Mouse (Mus musculus) neural tube, embryonic 14.5 days (tissue): ENCODE data around the gene Npr2. TPM values are rescaled to one million over a fixed set of nuclear protein-coding genes. Genes with fewer than 3 reads are reported as not detected.

Experiments
- ATAC-seq: fragments of 200-750 bp; cut with Nextera tagmentation; 2 replicates; pipeline ENCODE4 v1.8.0; 2017; ENCODE audit warnings: low read depth, mild to moderate bottlenecking, moderate TSS enrichment, moderate library complexity
- H3K27ac ChIP-seq: fragments of 300-500 bp; sonication (generic); 2 replicates; pipeline ENCODE4 v1.5.1; 2014; ENCODE audit warnings: low read depth, mild to moderate bottlenecking, control low read depth, low read length, moderate library complexity, mixed read lengths
- H3K27me3 ChIP-seq: fragments of 300-500 bp; sonication (generic); 2 replicates; pipeline ENCODE4 v1.6.1; 2014; ENCODE audit warnings: low read length; ENCODE audit not compliant: control insufficient read depth, insufficient read depth
- H3K36me3 ChIP-seq: fragments of 300-500 bp; sonication (generic); 2 replicates; pipeline ENCODE4 v1.6.1; 2014; ENCODE audit warnings: low read length, mixed read lengths; ENCODE audit not compliant: control insufficient read depth, insufficient read depth
- H3K4me1 ChIP-seq: fragments of 300-500 bp; sonication (generic); 2 replicates; pipeline ENCODE4 v1.6.1; 2014; ENCODE audit warnings: low read length; ENCODE audit not compliant: control insufficient read depth, insufficient read depth
- H3K4me2 ChIP-seq: fragments of 300-500 bp; sonication (generic); 2 replicates; pipeline ENCODE4 v1.6.1; 2014; ENCODE audit warnings: mild to moderate bottlenecking, low read depth, low read length, control low read depth
- H3K4me3 ChIP-seq: fragments of 300-500 bp; sonication (generic); 2 replicates; pipeline ENCODE4 v1.5.1; 2014; ENCODE audit warnings: low read depth, low read length, control low read depth, mixed read lengths
- H3K9ac ChIP-seq: fragments of 300-500 bp; sonication (generic); replicated peaks from 2 replicates; pipeline ENCODE4 v1.6.1; 2014; ENCODE audit warnings: low read depth, mild to moderate bottlenecking, control low read depth, low read length, mixed read lengths
- H3K9me3 ChIP-seq: fragments of 300-500 bp; sonication (generic); 2 replicates; pipeline ENCODE4 v1.6.1; 2016; ENCODE audit warnings: low read length; ENCODE audit not compliant: control insufficient read depth
- WGBS: fragments of 180-500 bp; shearing (Covaris S2); extraction: QIAGEN DNeasy Blood & Tissue Kit; methylation state at CpG from one replicate; pipeline ENCODE4 v1.1.7; 2014; 5-methylcytosine and 5-hydroxymethylcytosine counted together
- microRNA-seq: library from miRNA; unstranded; fragments of <30 nt; microRNA quantifications from one replicate; pipeline ENCODE4, GENCODE M21; 2016
- polyA plus RNA-seq: library from polyadenylated mRNA; unstranded; fragments of >200 nt; fragmentation: Nextera tagmentation; extraction: Ambion mirVana; gene quantifications from 2 replicates; pipeline ENCODE4 v1.2.1, GENCODE M21; 2014

Gene Npr2
- polyA plus RNA-seq, 1 experiment from 2014 or later: 15.9 TPM

DNA sequence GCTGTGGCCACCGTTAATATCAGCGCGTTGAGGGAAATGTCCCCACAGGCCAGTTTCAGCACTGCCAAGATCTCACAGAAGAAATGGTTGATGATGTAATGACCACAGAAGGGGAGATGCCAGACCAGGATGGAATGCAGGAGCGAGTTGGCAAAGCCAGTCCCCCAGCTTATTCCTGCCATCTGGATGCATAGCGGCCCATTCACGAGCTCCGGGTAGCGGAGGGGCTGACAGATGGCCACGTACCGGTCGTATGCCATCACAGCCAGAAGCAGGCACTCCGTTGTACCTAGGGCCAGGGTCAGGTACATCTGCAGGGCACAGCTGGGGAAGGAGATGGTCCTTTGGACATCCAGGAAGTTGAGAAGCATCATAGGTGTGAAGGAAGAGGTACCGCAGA, 64.8 kb downstream of the Npr2 start:
- no peak overlapping the region for H3K9ac ChIP-seq
- ATAC-seq: no peak
- H3K36me3 ChIP-seq: no peaks in the 10 kb centered on the region
- no peaks in the 10 kb centered on the region for H3K27me3 ChIP-seq
- no peak overlapping the region for H3K27ac ChIP-seq
- H3K4me3 ChIP-seq: no peak overlapping the region
- no peak overlapping the region for H3K4me2 ChIP-seq
- H3K4me1 ChIP-seq: no peaks in the 10 kb centered on the region
- H3K9me3 ChIP-seq: no peaks in the 10 kb centered on the region
- WGBS: 70% methylated on average over 13 of the region's 13 CpGs

DNA sequence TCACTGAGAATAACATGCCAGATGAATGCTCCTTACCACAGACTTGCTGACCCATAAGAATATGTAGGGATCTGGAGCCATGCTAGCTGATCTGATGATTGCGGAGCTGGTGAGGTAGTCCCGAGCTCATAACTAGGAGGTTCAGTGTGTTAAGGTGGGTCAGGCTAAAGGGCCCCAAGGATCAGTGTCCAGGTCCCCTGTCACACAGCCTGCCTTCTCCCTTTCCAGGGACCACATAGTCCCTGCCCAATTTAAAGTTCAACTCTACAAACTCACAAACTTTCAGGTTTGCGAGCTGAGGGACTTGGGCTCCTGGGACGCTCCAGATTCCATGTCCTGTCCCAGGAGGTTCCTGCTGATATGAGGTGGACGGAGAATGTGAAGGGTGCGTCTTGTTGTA, 69.0 kb downstream of the Npr2 start, which contains the start of gene Olfr70:
Olfr70 (minus strand) TSS at position 101 of the 400 bp plus-strand sequence.
- Histone ChIP-seq H3K9ac (no peak within 1 kb of the TSS), H3K27me3 (no peaks in the 10 kb centered on the region), H3K4me1 (no peaks in the 10 kb centered on the region), H3K4me2 (no peak within 1 kb of the TSS), H3K4me3 (no peak within 1 kb of the TSS), H3K36me3 (no peaks in the 10 kb centered on the region), H3K27ac (no peak within 1 kb of the TSS), H3K9me3 (no peaks in the 10 kb centered on the region)
- 89% methylated on average over 6 of the region's 6 CpGs for WGBS
- no peak for ATAC-seq

Small RNA genes within 50 kb of the gene (microRNA-seq; reads per million reads assigned to microRNA genes)
- not detected for gene Gm25262

Other genes starting within 250 kb of the Npr2 start
- 43.4 and 75.4 TPM in 2 replicates for gene Rusc2, start 250.0 kb upstream of the Npr2 start, polyA plus RNA-seq
- 1.2 and 1.4 TPM in 2 replicates for gene Fam166b, start 202.8 kb upstream of the Npr2 start, polyA plus RNA-seq
- 16.4 and 19.0 TPM in 2 replicates for gene Tesk1, start 190.0 kb upstream of the Npr2 start, polyA plus RNA-seq
- gene Cd72, start 177.3 kb upstream of the Npr2 start, polyA plus RNA-seq: 6.6 and 7.4 TPM in 2 replicates
- gene Sit1, start 148.2 kb upstream of the Npr2 start, polyA plus RNA-seq: not detected in 2 replicates
- 81.4 and 87.2 TPM in 2 replicates for gene Ccdc107, start 139.0 kb upstream of the Npr2 start, polyA plus RNA-seq
- gene Arhgef39, start 132.2 kb upstream of the Npr2 start, polyA plus RNA-seq: 3.6 and 6.2 TPM in 2 replicates
- gene Car9, start 125.0 kb upstream of the Npr2 start, polyA plus RNA-seq: not detected in 2 replicates
- 7.2 and 13.3 TPM in 2 replicates for gene Tpm2, start 108.2 kb upstream of the Npr2 start, polyA plus RNA-seq
- 86.2 and 92.8 TPM in 2 replicates for gene Creb3, start 69.6 kb upstream of the Npr2 start, polyA plus RNA-seq
- gene Tln1, start 69.2 kb upstream of the Npr2 start, polyA plus RNA-seq: 48.8 and 57.8 TPM in 2 replicates
- gene Rgp1, start 53.2 kb upstream of the Npr2 start, polyA plus RNA-seq: 24.1 and 28.2 TPM in 2 replicates
- 44.4 and 48.5 TPM in 2 replicates for gene Gba2, start 53.1 kb upstream of the Npr2 start, polyA plus RNA-seq
- gene Msmp, start 47.4 kb upstream of the Npr2 start, polyA plus RNA-seq: 1.9 TPM in 1 of 2 replicates, not detected in the other
- 2.4 and 4.6 TPM in 2 replicates for gene Spag8, start 21.7 kb downstream of the Npr2 start, polyA plus RNA-seq
- gene Hint2, start 24.5 kb downstream of the Npr2 start, polyA plus RNA-seq: 67.1 and 73.9 TPM in 2 replicates
- gene Tmem8b, start 37.0 kb downstream of the Npr2 start, polyA plus RNA-seq: 11.4 and 13.3 TPM in 2 replicates
- 1.6 and 1.7 TPM in 2 replicates for gene Fam221b, start 37.2 kb downstream of the Npr2 start, polyA plus RNA-seq
- not detected in 2 replicates for gene Olfr70, start 68.9 kb downstream of the Npr2 start, polyA plus RNA-seq
- gene Olfr71, start 78.3 kb downstream of the Npr2 start, polyA plus RNA-seq: not detected in 2 replicates
- gene Hrct1, start 95.3 kb downstream of the Npr2 start, polyA plus RNA-seq: 0.19 and 0.24 TPM in 2 replicates
- gene Spaar, start 98.1 kb downstream of the Npr2 start, polyA plus RNA-seq: 0.10 TPM in 1 of 2 replicates, not detected in the other
- not detected in 2 replicates for gene Olfr159, start 139.1 kb downstream of the Npr2 start, polyA plus RNA-seq
- gene Olfr156, start 192.0 kb downstream of the Npr2 start, polyA plus RNA-seq: not detected in 2 replicates
- gene Olfr157, start 208.3 kb downstream of the Npr2 start, polyA plus RNA-seq: not detected in 2 replicates
- gene Olfr155, start 219.6 kb downstream of the Npr2 start, polyA plus RNA-seq: not detected in 2 replicates
- gene Reck, start 243.6 kb downstream of the Npr2 start, polyA plus RNA-seq: 6.3 and 9.2 TPM in 2 replicates